Mouse (Mus musculus): Measurements from ENCODE around the gene Islr. TPM values are rescaled to one million over a fixed set of nuclear protein-coding genes. Genes with fewer than 3 reads are reported as not detected.

Gene Islr
- total RNA-seq, 2 experiments from 2014 or later: 16.5 to 17.4 TPM

DNA sequence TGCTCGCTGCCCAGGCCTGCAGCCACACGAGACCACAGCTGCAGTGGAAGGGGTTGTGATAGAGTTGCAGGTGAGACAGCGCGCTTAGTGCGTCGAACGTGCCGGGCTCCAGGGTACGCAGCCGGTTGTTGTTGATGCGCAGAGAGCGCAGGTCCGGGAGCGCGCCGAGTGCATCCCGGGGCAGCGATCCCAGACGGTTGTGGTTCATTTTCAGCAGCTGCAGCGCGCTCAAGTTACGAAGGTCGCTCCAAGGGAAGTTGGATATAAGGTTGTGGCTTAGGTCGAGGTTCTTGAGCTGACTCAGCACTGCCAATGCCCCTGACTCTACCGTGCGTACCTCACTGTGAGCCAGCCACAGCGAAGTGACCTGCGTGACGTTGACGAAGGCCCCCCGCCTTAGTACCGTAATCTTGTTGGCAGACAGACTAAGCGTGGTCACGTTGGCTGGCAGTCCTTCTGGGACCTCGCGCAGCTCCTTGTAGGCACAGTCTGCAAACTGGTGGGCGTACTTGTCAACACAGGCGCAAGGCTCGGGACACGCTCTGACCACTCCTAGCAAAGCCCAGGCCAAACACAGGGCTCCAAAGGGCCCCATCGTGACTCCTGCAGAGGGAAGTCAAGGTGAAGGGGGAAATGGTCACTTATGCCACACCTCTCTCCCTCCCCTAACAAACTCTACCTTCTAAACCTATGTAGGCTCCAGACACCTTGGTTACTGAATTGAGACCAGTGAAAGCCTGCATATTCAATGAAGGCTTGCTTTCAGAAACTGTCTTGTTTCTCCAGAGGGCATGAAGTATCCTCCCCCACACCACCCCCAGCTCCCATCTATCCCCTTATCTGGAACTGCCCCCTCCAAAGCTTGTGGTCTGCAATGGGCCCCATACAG, 4.5 kb downstream of the Islr start:
- DNase-seq (ENCODE audit: low spot score in 2 of 2): peak; percentile 44 to 56

DNA sequence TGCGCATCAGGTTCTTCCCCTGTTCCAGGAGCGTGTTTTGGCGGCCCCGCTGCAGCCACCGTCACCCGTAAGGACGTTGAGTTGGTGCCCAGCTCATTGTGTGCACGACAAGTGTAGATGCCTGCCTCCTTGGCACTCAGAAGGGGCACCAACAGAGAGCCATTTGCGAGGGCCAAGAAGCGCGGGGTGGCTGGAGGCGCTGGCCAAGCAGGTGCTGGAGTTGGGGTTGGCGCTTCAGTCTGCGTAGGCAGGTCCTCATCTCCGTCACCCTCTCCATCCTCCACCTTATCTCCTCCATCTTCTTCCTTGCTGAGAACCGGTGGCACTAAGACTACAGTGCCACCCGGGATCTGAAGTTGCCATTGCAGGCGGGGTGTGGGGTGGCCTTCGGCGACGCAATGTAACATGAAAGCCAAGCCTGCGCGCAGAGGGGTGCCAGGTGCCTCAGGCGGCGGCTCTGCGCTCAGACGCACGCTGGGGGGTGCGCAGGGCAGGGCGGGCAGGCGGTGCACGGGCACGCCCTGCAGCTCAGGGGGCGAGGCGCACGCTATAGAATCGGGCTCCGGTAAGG, 5.2 kb downstream of the Islr start:
- DNase-seq (ENCODE audit: low spot score in 2 of 2): peak in 1 of 2 experiments; percentile 36

DNA sequence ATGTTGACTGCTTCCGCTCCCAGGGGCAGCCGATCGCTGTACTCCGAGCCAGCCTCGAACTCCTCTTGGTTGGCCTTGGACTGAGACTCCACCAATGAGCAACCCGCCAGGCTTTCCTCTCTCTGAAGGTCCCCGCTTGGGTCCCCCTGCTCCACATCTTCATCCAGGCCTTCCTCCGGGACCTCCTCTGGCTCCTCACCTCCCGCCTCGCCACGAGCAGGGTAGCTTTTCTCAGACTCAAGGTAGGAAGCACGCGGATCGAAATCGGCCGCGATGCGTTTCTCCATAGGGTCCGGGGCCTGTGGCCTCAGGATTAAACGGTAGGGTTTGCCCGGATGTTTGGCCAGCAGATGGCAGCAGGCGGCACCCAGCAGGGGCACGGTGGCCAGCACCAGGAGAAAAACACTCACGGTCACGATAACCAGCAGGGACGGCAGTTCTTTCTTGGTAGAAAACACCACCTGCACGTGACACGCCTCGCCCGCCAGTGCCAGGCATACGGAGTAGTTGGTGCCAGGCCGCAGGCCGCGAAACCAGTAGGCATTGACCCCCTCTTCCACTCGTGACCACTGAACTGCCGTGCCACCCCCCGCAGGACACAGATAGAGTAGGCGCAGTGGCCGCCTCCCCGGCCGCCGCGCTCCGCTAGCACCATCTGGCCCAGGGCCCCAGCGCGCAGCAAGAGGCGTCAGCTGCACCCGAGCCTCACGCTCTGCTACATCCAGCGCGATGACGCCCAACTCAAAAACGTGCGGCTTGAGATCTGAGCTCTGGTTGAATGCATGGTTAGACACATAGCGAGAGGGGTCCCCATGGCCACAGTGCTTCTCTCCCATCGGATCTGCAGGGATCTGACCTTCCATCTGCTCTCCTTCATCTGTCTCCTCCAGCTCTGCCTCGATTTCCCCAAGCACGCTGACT, 6.1 kb downstream of the Islr start:
- peak; percentile 58 to 67 for DNase-seq (ENCODE audit: low spot score in 2 of 2)

DNA sequence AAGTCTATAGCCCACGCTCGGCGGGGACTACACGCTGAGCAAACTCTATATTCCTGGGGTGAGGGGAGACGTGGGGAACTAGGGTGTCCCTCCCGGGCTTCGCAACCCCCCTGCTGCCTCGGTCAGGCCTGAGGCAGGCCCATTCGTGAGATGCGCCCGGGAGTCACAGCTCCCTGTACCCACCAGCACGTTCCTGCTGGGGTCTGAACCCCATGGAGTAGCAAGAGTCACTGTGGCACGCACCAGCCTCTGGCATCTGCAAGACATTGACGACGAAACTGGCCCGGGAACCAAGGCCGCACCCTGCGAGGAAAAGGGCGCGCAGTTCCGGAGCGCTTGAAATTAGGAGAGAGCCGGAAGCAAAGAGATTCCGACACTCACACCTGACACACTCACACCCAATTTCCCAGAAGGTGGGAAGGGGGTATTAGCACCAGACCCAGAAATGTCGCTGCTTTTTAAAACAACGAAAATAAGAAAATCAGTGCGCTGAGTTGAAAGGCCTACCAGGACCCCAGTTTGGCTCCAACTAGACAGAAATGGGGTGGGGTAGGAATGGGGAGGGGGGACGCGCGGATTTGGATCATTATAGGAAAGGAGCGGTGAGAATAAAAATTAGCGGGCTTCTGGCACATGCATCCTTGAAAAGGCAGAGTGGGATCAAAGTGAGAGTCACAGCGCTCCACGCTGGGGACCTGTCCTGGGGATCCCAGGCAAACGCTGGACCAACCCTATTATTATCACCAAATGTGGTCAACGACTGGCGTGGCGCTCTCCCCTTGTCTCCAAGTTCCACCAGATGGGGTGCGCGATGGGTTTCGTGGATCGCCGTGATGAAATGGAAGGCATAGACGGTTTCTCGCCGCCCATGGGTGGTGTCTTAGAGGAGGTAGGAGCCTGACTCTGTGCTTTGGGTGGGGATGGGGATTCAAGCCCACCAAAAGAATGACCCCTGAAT, 7.2 kb downstream of the Islr start:
- no peak for DNase-seq (ENCODE audit: low spot score in 2 of 2)

- no peak for DNase-seq (ENCODE audit: low spot score in 2 of 2)
Observed at GRCm38 (mm10) chr9:58196141-58196540, 8.0 kb downstream of the Islr start.

- DNase-seq (ENCODE audit: low spot score in 2 of 2): no peak
Observed at GRCm38 (mm10) chr9:58195671-58196070, 8.4 kb downstream of the Islr start.

GRCm38 (mm10) chr9:58194222-58194621, 9.9 kb downstream of the Islr start:
- no peak for DNase-seq (ENCODE audit: low spot score in 2 of 2)

DNA sequence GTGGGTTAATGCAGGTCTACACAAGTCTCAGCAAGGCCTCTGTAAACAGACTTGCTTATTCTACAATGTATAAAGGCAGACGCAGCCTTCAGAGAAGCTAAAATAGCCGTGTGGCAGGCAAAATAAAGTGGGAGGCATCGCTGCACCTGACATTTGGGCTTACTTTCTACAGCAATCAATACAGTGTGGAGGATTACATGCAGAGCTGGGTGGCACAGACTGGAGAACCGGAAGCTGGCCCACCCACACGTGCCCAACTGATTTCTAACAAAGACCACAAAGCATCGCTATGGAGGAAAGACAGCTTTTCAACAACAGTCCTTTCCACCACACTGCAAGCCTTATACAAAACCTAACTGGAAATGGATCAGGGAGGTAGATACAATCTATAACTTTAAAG, 19.6 kb downstream of the Islr start:
- no peak for DNase-seq (ENCODE audit: low spot score in 2 of 2)

DNA sequence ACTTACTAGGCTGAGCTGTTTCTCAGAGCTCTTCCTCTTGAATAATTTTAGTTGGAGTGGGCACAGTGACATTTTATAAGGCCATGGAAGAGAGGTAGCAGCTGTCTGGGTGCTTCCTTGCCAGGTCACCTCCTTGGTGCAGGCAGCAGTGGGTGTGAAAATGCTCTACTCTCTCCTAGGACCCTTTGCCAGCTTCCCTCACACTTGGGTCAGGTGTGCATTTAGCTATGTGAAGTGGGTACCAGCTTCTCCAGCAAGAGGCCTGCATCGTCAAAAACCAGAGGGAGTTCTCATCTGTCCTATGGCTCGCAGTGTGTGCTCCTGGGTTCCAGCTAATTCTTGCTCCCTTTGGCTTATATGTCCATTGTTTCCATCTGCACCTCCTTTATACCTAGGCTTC, 24.7 kb downstream of the Islr start:
- no peak for DNase-seq (ENCODE audit: low spot score in 2 of 2)

GRCm38 (mm10) chr9:58177165-58177564, 26.9 kb downstream of the Islr start:
- no peak for DNase-seq (ENCODE audit: low spot score in 2 of 2)

DNA sequence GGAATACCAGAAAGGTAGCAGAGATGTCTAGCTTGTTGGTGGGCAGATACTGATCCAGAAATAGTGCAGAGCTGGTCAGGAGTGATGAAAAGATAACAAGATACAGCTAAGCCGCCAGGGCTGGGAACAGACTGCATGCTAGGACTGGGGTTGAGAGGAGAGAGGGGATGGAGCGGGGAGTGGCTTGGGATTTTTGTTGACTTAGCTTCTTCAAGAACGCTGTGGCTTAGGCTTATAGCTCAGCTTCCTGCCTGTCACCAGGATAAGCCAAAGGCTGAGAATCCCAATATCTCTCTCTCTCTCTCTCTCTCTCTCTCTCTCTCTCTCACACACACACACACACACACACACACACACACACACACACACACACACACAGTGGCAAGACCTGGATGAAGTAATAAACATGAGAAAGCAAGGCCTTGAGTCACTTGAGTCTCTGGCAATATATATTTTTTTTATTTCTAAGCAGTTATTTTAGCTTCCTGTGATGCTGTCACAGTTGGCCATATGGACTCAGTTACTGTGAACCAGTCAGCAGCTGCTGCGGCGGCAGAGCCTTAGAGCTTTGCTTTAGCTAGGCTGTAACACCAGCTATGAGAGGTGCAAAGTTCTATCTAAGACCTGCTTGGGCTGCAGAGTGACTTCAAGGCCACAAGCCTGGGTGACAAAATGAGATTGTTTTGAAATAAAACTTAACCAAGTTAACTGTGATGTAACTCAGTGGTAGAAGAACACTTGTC, 28.2 kb downstream of the Islr start:
- DNase-seq (ENCODE audit: low spot score in 2 of 2): peak; percentile 52 to 61

DNA sequence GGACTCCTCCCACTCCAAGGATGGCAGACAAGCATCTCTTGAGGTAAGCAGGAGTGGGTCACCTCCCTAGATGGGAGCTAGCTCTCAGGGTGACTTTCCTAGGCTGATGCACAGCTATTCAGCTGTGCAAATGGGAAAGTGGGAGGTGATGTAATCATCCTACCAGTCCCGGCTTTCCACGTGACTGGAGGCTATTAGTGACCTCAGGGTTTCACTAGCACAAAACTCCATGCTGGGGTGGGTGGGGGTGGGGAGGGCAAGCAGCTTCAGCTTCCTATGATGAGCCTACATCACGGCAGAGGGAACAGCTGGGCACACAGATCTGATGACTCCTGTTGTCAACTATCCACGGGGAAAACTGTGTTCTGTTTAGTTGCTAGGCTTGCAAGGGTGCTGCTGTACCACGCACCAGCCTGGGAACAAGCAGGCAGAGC, 29.3 kb downstream of the Islr start:
- DNase-seq (ENCODE audit: low spot score in 2 of 2): peak; percentile 35 to 58

DNA sequence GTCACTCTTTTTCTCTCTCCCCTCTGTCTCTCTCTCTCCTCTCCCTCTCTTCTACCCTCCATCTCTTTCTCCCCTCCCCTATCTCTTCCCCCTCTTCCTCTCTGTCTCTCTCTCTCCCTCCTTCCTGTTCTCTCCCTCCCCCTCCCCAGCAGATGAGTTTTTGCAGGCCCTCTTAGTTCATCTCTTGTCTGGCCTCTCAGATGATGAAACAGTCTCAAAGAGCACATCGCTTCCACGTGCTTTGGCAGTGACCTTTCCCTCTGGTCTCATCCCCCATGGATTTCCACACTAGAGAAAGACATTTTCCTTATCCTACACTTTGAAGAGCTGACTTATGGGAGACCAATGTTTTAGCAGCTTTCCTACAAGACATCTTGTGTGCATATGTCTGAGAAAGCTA, 31.2 kb downstream of the Islr start:
- DNase-seq (ENCODE audit: low spot score in 2 of 2): no peak

- no peak for DNase-seq (ENCODE audit: low spot score in 2 of 2)
Observed at GRCm38 (mm10) chr9:58169426-58169825, 34.7 kb downstream of the Islr start.

- no peak for DNase-seq (ENCODE audit: low spot score in 2 of 2)
Observed at GRCm38 (mm10) chr9:58168880-58169279, 35.2 kb downstream of the Islr start.

DNA sequence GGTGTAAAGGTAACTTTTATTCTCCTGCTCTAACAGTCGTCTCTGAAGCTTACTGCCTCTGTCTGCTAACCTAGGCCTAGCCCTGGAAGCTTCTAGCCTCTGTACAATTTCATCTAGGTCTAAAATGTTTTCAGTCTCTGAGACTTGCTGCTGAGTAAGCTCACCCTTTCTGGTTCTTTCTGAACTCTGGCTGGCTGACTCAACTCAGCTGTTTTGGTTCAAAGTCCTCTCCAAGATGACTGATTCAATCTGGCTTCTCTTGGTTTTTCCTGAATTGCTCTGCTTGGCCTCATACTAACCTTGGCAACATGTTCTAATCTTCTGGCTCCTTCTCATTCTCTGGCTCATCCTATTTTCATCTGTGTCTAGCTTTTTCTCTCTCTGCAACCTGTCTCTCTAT, 38.3 kb downstream of the Islr start:
- no peak for DNase-seq (ENCODE audit: low spot score in 2 of 2)

DNA sequence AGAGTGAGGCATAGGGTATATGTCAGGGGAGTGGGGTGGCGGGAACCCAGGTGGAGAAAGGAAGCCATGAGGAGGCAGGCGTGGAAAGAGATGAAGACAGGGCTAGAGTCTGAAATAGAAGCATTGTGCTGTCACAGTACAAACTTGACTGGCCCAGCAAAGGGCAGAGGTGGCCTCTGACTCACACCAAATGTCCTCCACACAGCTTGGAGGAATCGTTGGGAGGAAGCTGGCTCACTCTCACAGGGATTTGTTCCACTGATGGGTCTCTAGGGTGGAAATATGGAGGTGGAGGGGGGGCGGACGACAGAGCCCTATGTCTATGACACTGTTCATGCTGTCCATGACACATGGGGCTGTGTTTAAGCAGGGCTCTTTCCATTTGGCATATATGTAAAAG, 41.0 kb downstream of the Islr start:
- no peak for DNase-seq (ENCODE audit: low spot score in 2 of 2)

- DNase-seq (ENCODE audit: low spot score in 2 of 2): no peak
Observed at GRCm38 (mm10) chr9:58162173-58162572, 41.9 kb downstream of the Islr start.

- no peak for DNase-seq (ENCODE audit: low spot score in 2 of 2)
Observed at GRCm38 (mm10) chr9:58160315-58160714, 43.8 kb downstream of the Islr start.

GRCm38 (mm10) chr9:58159855-58160254, 44.3 kb downstream of the Islr start:
- peak in 1 of 2 experiments; percentile 46 for DNase-seq (ENCODE audit: low spot score in 2 of 2)
